Comparison of ENCODE assay signal across 27 mouse cellular contexts in genomic region chr13:113094618-113095017, GRCm38 (mm10). TPM values are rescaled to one million over a fixed set of nuclear protein-coding genes. Genes with fewer than 3 reads are reported as not detected.
DNase-seq lines count a peak whose midpoint lies in the region; ATAC-seq and TF ChIP-seq lines count a peak whose summit lies in the region.
"Had no signal": no experiment of that assay in that cellular context is flagged by ENCODE, and none has a peak within 500 bp of the region (broad histone marks: within the 10 kb centered on the region; RNA-seq: fewer than 3 reads in every experiment).

No protein-coding gene starts in this region.

- 68% methylated on average over 1 of the region's 1 CpGs for WGBS in small intestine, adult 2 months

- H3K79me2 ChIP-seq in MEL (ENCODE audit: control insufficient read depth, insufficient read depth, low read length, poor library complexity) = no peaks in the 10 kb centered on the region

- TF ChIP-seq CTCF in MEL (IDR thresholded peaks at IDR 0.05 in 2 of 3, conservative IDR thresholded peaks at IDR 0.05 in 1 of 3; ENCODE audit: control insufficient read depth in 1 of 3, insufficient read depth in 1 of 3, low read depth in 2 of 3, low read length in 3 of 3, poor library complexity in 1 of 3, severe bottlenecking in 1 of 3) = no peak
- TF ChIP-seq CTCF in small intestine, adult 2 months (IDR thresholded peaks at IDR 0.05; ENCODE audit: extremely low read depth, insufficient read length, insufficient replicate concordance, low read depth, low read length) = no peak

- peak; percentile 35 for DNase-seq in MEL (ENCODE audit: low read depth, low spot score)
- no peak for DNase-seq in lung, adult 18-20 months
- no peak for DNase-seq in gastrocnemius, postnatal 4 days (ENCODE audit: low spot score in 2 of 2)
- DNase-seq in urinary bladder, postnatal 36 days (ENCODE audit: low spot score in 2 of 2) = no peak
- DNase-seq: adrenal gland, adult 2 months; adrenal gland, adult 8-10 months; adrenal gland, postnatal 10 days; adrenal gland, postnatal 14 days; adrenal gland, postnatal 25 days; adrenal gland, postnatal 36 days; B cell, adult 2 months; cerebellum, adult 11 months; cerebellum, adult 11-12 months; cerebellum, adult 18-20 months; cerebellum, adult 2 months had no signal

- TF ChIP-seq EP300 in MEL (IDR thresholded peaks at IDR 0.05; ENCODE audit: low read depth in 1 of 2, low read length in 2 of 2) = peak; percentile 51 to 53

- no peak for TF ChIP-seq POLR2A in MEL (IDR thresholded peaks at IDR 0.05; ENCODE audit: control insufficient read depth in 1 of 2, insufficient read depth in 1 of 2, low read depth in 1 of 2, low read length in 2 of 2, poor library complexity in 1 of 2)
- no peak for TF ChIP-seq POLR2A in small intestine, adult 2 months (IDR thresholded peaks at IDR 0.05; ENCODE audit: low read depth, low read length)

- no peak overlapping the region for H3K9ac ChIP-seq in MEL (ENCODE audit: control insufficient read depth, low read depth, low read length, poor library complexity, severe bottlenecking)

- no peaks in the 10 kb centered on the region; a peak in 1 of 4 replicates for H3K27me3 ChIP-seq in MEL (ENCODE audit: control insufficient read depth in 1 of 2, insufficient read depth in 2 of 2, low read length in 2 of 2)
- no peaks in the 10 kb centered on the region for H3K27me3 ChIP-seq in small intestine, adult 2 months (ENCODE audit: control insufficient read depth, insufficient read depth, low read length)
- H3K27me3 ChIP-seq: CH12.LX had no signal

- H3K9me3 ChIP-seq in MEL (replicated peaks; ENCODE audit: insufficient read depth, low read length) = no peaks in the 10 kb centered on the region
- H3K9me3 ChIP-seq: G1E had no signal

- no peak overlapping the region for H3K27ac ChIP-seq in MEL (ENCODE audit: control insufficient read depth, low read depth, low read length)
- H3K27ac ChIP-seq in small intestine, adult 2 months (ENCODE audit: insufficient read depth, low read depth, low read length) = peak overlapping the region; percentile 22; the same call in 1 of the 2 replicates

- peaks cover 0 to 2% of the 10 kb centered on the region in 2 experiments; a peak in 1 of 4 replicates for H3K36me3 ChIP-seq in MEL (ENCODE audit: control insufficient read depth in 1 of 2, insufficient read depth in 2 of 2, low read length in 2 of 2)
- H3K36me3 ChIP-seq in small intestine, adult 2 months (ENCODE audit: control insufficient read depth, insufficient read depth, low read length) = no peaks in the 10 kb centered on the region
- H3K36me3 ChIP-seq: G1E had no signal

- TF ChIP-seq RAD21 in MEL (IDR thresholded peaks at IDR 0.05; ENCODE audit: low read depth, low read length) = no peak

- H3K4me1 ChIP-seq in MEL (ENCODE audit: control insufficient read depth in 1 of 2, insufficient read depth in 2 of 2, low read length in 2 of 2) = peaks cover 0 to 5% of the 10 kb centered on the region in 2 experiments; a peak in 2 of 4 replicates
- H3K4me1 ChIP-seq in small intestine, adult 2 months (ENCODE audit: control insufficient read depth, insufficient read depth, insufficient read length, low read length) = no peaks in the 10 kb centered on the region

- H3K4me3 ChIP-seq in MEL (ENCODE audit: control insufficient read depth in 1 of 2, insufficient read depth in 1 of 2, low read depth in 2 of 2, low read length in 2 of 2) = no peak overlapping the region
- H3K4me3 ChIP-seq in small intestine, adult 2 months (ENCODE audit: low read depth, low read length) = no peak overlapping the region

- 0 out of 2 replicates have a peak, but pooled peaks have one; percentile 41 for ATAC-seq in megakaryocyte-erythroid progenitor cell, adult 5-6 weeks (replicated peaks; ENCODE audit: low FRiP score, low TSS enrichment, poor library complexity, severe bottlenecking)
- ATAC-seq: activated CD4-positive, CD25-positive, alpha-beta regulatory T cell, adult 4 months; CD4-positive, CD25-positive, alpha-beta regulatory T cell, adult 4 months; Patski had no signal

TF ChIP-seq in MEL, 35 proteins besides CTCF, POLR2A, EP300 and RAD21:
- TF ChIP-seq BHLHE40 (IDR thresholded peaks at IDR 0.05; ENCODE audit: borderline replicate concordance, low read depth, low read length) (no peak), TCF12 (IDR thresholded peaks at IDR 0.05; ENCODE audit: low read depth, low read length) (peak; percentile 24; the same call in 1 of the 2 replicates)

RNA-seq across cellular contexts. Expression of gene Gzma, which starts 6.2 kb away (rescaled TPM):
- not detected in 2 replicates for total RNA-seq in MEL (2012; rRNA removed)
- polyA plus RNA-seq in MEL (2012; ENCODE audit: insufficient read depth in 1 of 2, insufficient read length in 2 of 2, low read depth in 1 of 2, low replicate concordance in 2 of 2, missing spikeins in 1 of 2) = not detected
- total RNA-seq in megakaryocyte-erythroid progenitor cell, adult 5-6 weeks (2014; fragmentation: Nextera tagmentation) = 1.2 and 8.1 TPM in 2 replicates
- total RNA-seq in megakaryocyte-erythroid progenitor cell, adult 5-6 weeks (2017) = 42.0 TPM in 1 of 2 replicates, not detected in the other
- 4.4 and 5.2 TPM in 2 replicates for polyA plus RNA-seq in small intestine, adult 2 months (2012; rRNA removed)
- total RNA-seq in gastrocnemius, postnatal 4 days (2021) = not detected
- total RNA-seq: adrenal gland, postnatal 25 days; CH12.LX; ES-E14; G1E had no signal
- polyA plus RNA-seq: brain, embryonic 14.5 days; C2C12; G1E; Patski had no signal

RNA-seq across cellular contexts. Expression of gene Gpx8, which starts 48.4 kb away (rescaled TPM):
- total RNA-seq in MEL (2012; rRNA removed) = not detected in 2 replicates
- not detected for polyA plus RNA-seq in MEL (2012; ENCODE audit: insufficient read depth in 1 of 2, insufficient read length in 2 of 2, low read depth in 1 of 2, low replicate concordance in 2 of 2, missing spikeins in 1 of 2)
- not detected in 2 replicates for total RNA-seq in megakaryocyte-erythroid progenitor cell, adult 5-6 weeks (2014; fragmentation: Nextera tagmentation)
- not detected in 2 replicates for total RNA-seq in megakaryocyte-erythroid progenitor cell, adult 5-6 weeks (2017)
- polyA plus RNA-seq in small intestine, adult 2 months (2012; rRNA removed) = 0.28 and 0.30 TPM in 2 replicates
- total RNA-seq in gastrocnemius, postnatal 4 days (2021) = 10 to 100 TPM; 54.8 to 60.8 TPM
- total RNA-seq: CH12.LX had no signal
- polyA plus RNA-seq: activated CD4-positive, CD25-positive, alpha-beta regulatory T cell, adult 4 months; CD4-positive, CD25-positive, alpha-beta regulatory T cell, adult 4 months; G1E had no signal

RNA-seq across cellular contexts. Expression of gene Cdc20b, which starts 59.7 kb away (rescaled TPM):
- not detected in 2 replicates for total RNA-seq in MEL (2012; rRNA removed)
- polyA plus RNA-seq in MEL (2012; ENCODE audit: insufficient read depth in 1 of 2, insufficient read length in 2 of 2, low read depth in 1 of 2, low replicate concordance in 2 of 2, missing spikeins in 1 of 2) = not detected
- not detected in 2 replicates for total RNA-seq in megakaryocyte-erythroid progenitor cell, adult 5-6 weeks (2014; fragmentation: Nextera tagmentation)
- not detected in 2 replicates for total RNA-seq in megakaryocyte-erythroid progenitor cell, adult 5-6 weeks (2017)
- polyA plus RNA-seq in small intestine, adult 2 months (2012; rRNA removed) = not detected in 2 replicates
- total RNA-seq in gastrocnemius, postnatal 4 days (2021) = not detected
- total RNA-seq: adrenal gland, adult 18-20 months; adrenal gland, adult 2 months; adrenal gland, adult 8-10 months; adrenal gland, postnatal 10 days; adrenal gland, postnatal 14 days; adrenal gland, postnatal 25 days; adrenal gland, postnatal 36 days; adrenal gland, postnatal 4 days; CH12.LX; G1E had no signal
- polyA plus RNA-seq: adrenal gland, adult 2 months; CD4-positive, CD25-positive, alpha-beta regulatory T cell, adult 4 months; cerebellum, adult 2 months; G1E; Patski had no signal

Comparison
In these comparisons a context has a peak if more than half of its experiments do, and no peak if none do; other contexts are left out.
1. RNA of gene Gpx8, which starts 48.4 kb away (total RNA-seq): 54.8 to 60.8 TPM in gastrocnemius, postnatal 4 days; not detected in MEL and not detected in megakaryocyte-erythroid progenitor cell, adult 5-6 weeks; every median in the first group is over 10 times any median in the second.